In genomic region chr5:137574470-137574901, GRCm38 (mm10) we compare ENCODE assay signal across 8 mouse cellular contexts. TPM values are rescaled to one million over a fixed set of nuclear protein-coding genes. Genes with fewer than 3 reads are reported as not detected.
DNase-seq lines count a peak whose midpoint lies in the region; ATAC-seq and TF ChIP-seq lines count a peak whose summit lies in the region.

No protein-coding gene starts in this region.

- no peak; the same call in 1 of the 2 replicates for TF ChIP-seq CTCF in kidney, adult 2 months (conservative IDR thresholded peaks at IDR 0.05; ENCODE audit: insufficient read depth, insufficient read length, low read depth, low read length)
- peak; percentile 11 for TF ChIP-seq CTCF in heart, postnatal 0 days (IDR thresholded peaks at IDR 0.05; ENCODE audit: low read depth)

- peak; percentile 40 for DNase-seq in kidney, adult 2 months
- DNase-seq in kidney, adult 9 months = no peak
- no peak for DNase-seq in heart, postnatal 0 days (ENCODE audit: low spot score)
- DNase-seq in layer of hippocampus, adult 8-10 months (ENCODE audit: low spot score in 2 of 2) = peak; percentile 41 to 55
- DNase-seq in lung, adult 18-20 months = peak; percentile 39 to 47
- peak; percentile 63 for DNase-seq in ovary, postnatal 36 days (ENCODE audit: low spot score)
- no peak for DNase-seq in thymus, postnatal 10 days (ENCODE audit: low spot score in 2 of 2)

- no peak for ATAC-seq in embryonic facial prominence, embryonic 12.5 days (ENCODE audit: insufficient number of reproducible peaks, insufficient read depth, low FRiP score, low TSS enrichment)
- peak; percentile 36; the same call in 1 of the 2 replicates for ATAC-seq in heart, postnatal 0 days (ENCODE audit: insufficient read depth, low read depth)

- H3K27me3 ChIP-seq in kidney, adult 2 months (replicated peaks; ENCODE audit: control insufficient read depth, insufficient read depth, low read length) = no peaks in the 10 kb centered on the region
- peaks cover 11% of the 10 kb centered on the region; the same call in 1 of the 2 replicates for H3K27me3 ChIP-seq in embryonic facial prominence, embryonic 12.5 days
- 0 out of 2 replicates have a peak, but pooled peaks cover 3% of the 10 kb centered on the region for H3K27me3 ChIP-seq in heart, postnatal 0 days (ENCODE audit: control insufficient read depth, insufficient read depth, low read length)

- WGBS in kidney, adult 2 months = 11% methylated on average over 27 of the region's 27 CpGs
- WGBS in embryonic facial prominence, embryonic 12.5 days = 6% methylated on average over 27 of the region's 27 CpGs
- 5% methylated on average over 27 of the region's 27 CpGs for WGBS in heart, postnatal 0 days

- TF ChIP-seq POLR2A in kidney, adult 2 months (IDR thresholded peaks at IDR 0.05; ENCODE audit: low read depth, low read length) = no peak

- TF ChIP-seq EP300 in heart, postnatal 0 days (IDR thresholded peaks at IDR 0.05; ENCODE audit: low read depth) = no peak

- H3K36me3 ChIP-seq in kidney, adult 2 months (ENCODE audit: control insufficient read depth, insufficient read depth, low read length) = no peaks in the 10 kb centered on the region
- H3K36me3 ChIP-seq in embryonic facial prominence, embryonic 12.5 days = no peaks in the 10 kb centered on the region
- no peaks in the 10 kb centered on the region for H3K36me3 ChIP-seq in heart, postnatal 0 days (replicated peaks; ENCODE audit: control insufficient read depth, insufficient read depth, low read length)

- H3K4me1 ChIP-seq in kidney, adult 2 months (ENCODE audit: control insufficient read depth, insufficient read depth, low read length) = no peaks in the 10 kb centered on the region
- H3K4me1 ChIP-seq in embryonic facial prominence, embryonic 12.5 days = no peaks in the 10 kb centered on the region
- 0 out of 2 replicates have a peak, but pooled peaks cover 3% of the 10 kb centered on the region for H3K4me1 ChIP-seq in heart, postnatal 0 days (ENCODE audit: control insufficient read depth, insufficient read depth)

- H3K4me2 ChIP-seq in embryonic facial prominence, embryonic 12.5 days (replicated peaks) = peak overlapping the region; percentile 46
- peak overlapping the region; percentile 50 for H3K4me2 ChIP-seq in heart, postnatal 0 days (ENCODE audit: low read depth, low read length)

- H3K9ac ChIP-seq in embryonic facial prominence, embryonic 12.5 days = 0 out of 2 replicates have a peak overlapping the region, but pooled peaks have one; percentile 20
- H3K9ac ChIP-seq in heart, postnatal 0 days (replicated peaks; ENCODE audit: low read depth, low read length) = no peak overlapping the region

- H3K9me3 ChIP-seq in embryonic facial prominence, embryonic 12.5 days = no peaks in the 10 kb centered on the region
- H3K9me3 ChIP-seq in heart, postnatal 0 days (replicated peaks; ENCODE audit: control insufficient read depth, low read length) = no peaks in the 10 kb centered on the region

- peak overlapping the region; percentile 1; the same call in 1 of the 2 replicates for H3K4me3 ChIP-seq in kidney, adult 2 months (ENCODE audit: insufficient read depth, low read depth, low read length)
- H3K4me3 ChIP-seq in embryonic facial prominence, embryonic 12.5 days = 0 out of 2 replicates have a peak overlapping the region, but pooled peaks have one; percentile 16
- 0 out of 2 replicates have a peak overlapping the region, but pooled peaks have one; percentile 4 for H3K4me3 ChIP-seq in heart, postnatal 0 days (ENCODE audit: low read depth, low read length)

- H3K27ac ChIP-seq in kidney, adult 2 months (ENCODE audit: insufficient read depth, low read depth, low read length) = no peak overlapping the region
- H3K27ac ChIP-seq in embryonic facial prominence, embryonic 12.5 days = no peak overlapping the region
- no peak overlapping the region for H3K27ac ChIP-seq in heart, postnatal 0 days (ENCODE audit: low read depth)

RNA-seq across cellular contexts. Expression of gene Tfr2, which starts 4.8 kb away (rescaled TPM):
- polyA plus RNA-seq in kidney, adult 2 months (2012; rRNA removed) = 1.2 and 1.7 TPM in 2 replicates
- polyA plus RNA-seq in embryonic facial prominence, embryonic 12.5 days (2016; fragmentation: Nextera tagmentation; extraction: Ambion mirVana) = 0.95 and 1.3 TPM in 2 replicates
- total RNA-seq in heart, postnatal 0 days (2014; rRNA removed; ENCODE audit: low replicate concordance) = 0.50 TPM in 1 of 2 replicates, not detected in the other
- 0.07 and 0.12 TPM in 2 replicates for polyA plus RNA-seq in heart, postnatal 0 days (2015; fragmentation: Nextera tagmentation; extraction: Ambion mirVana)
- total RNA-seq in layer of hippocampus, adult 8-10 months (2022) = 10 to 100 TPM; 12.5 to 21.7 (median 15.9) TPM

RNA-seq across cellular contexts. Expression of gene Actl6b, which starts 21.2 kb away (rescaled TPM):
- 0.12 and 0.16 TPM in 2 replicates for polyA plus RNA-seq in kidney, adult 2 months (2012; rRNA removed)
- polyA plus RNA-seq in embryonic facial prominence, embryonic 12.5 days (2016; fragmentation: Nextera tagmentation; extraction: Ambion mirVana) = 6.1 and 9.3 TPM in 2 replicates
- not detected in 2 replicates for total RNA-seq in heart, postnatal 0 days (2014; rRNA removed; ENCODE audit: low replicate concordance)
- polyA plus RNA-seq in heart, postnatal 0 days (2015; fragmentation: Nextera tagmentation; extraction: Ambion mirVana) = not detected in 2 replicates
- 100 to 1,000 TPM; 116 to 137 (median 125) TPM for total RNA-seq in layer of hippocampus, adult 8-10 months (2022)

RNA-seq across cellular contexts. Expression of gene Mospd3, which starts 26.4 kb away (rescaled TPM):
- polyA plus RNA-seq in kidney, adult 2 months (2012; rRNA removed) = 84.2 and 86.6 TPM in 2 replicates
- 28.4 and 28.7 TPM in 2 replicates for polyA plus RNA-seq in embryonic facial prominence, embryonic 12.5 days (2016; fragmentation: Nextera tagmentation; extraction: Ambion mirVana)
- 9.3 TPM in 1 of 2 replicates, not detected in the other for total RNA-seq in heart, postnatal 0 days (2014; rRNA removed; ENCODE audit: low replicate concordance)
- polyA plus RNA-seq in heart, postnatal 0 days (2015; fragmentation: Nextera tagmentation; extraction: Ambion mirVana) = 18.3 and 19.7 TPM in 2 replicates
- total RNA-seq in layer of hippocampus, adult 8-10 months (2022) = 10 to 100 TPM; 19.2 to 28.5 (median 26.2) TPM

RNA-seq across cellular contexts. Expression of gene Pcolce, which starts 39.1 kb away (rescaled TPM):
- 160 and 179 TPM in 2 replicates for polyA plus RNA-seq in kidney, adult 2 months (2012; rRNA removed)
- 124 and 128 TPM in 2 replicates for polyA plus RNA-seq in embryonic facial prominence, embryonic 12.5 days (2016; fragmentation: Nextera tagmentation; extraction: Ambion mirVana)
- total RNA-seq in heart, postnatal 0 days (2014; rRNA removed; ENCODE audit: low replicate concordance) = 172 and 201 TPM in 2 replicates
- 116 and 122 TPM in 2 replicates for polyA plus RNA-seq in heart, postnatal 0 days (2015; fragmentation: Nextera tagmentation; extraction: Ambion mirVana)
- total RNA-seq in layer of hippocampus, adult 8-10 months (2022) = 1 to 10 TPM; 7.2 to 9.6 (median 8.9) TPM

RNA-seq across cellular contexts. Expression of gene Gnb2, which starts 41.2 kb away (rescaled TPM):
- 645 and 701 TPM in 2 replicates for polyA plus RNA-seq in kidney, adult 2 months (2012; rRNA removed)
- 382 and 409 TPM in 2 replicates for polyA plus RNA-seq in embryonic facial prominence, embryonic 12.5 days (2016; fragmentation: Nextera tagmentation; extraction: Ambion mirVana)
- total RNA-seq in heart, postnatal 0 days (2014; rRNA removed; ENCODE audit: low replicate concordance) = 599 and 872 TPM in 2 replicates
- polyA plus RNA-seq in heart, postnatal 0 days (2015; fragmentation: Nextera tagmentation; extraction: Ambion mirVana) = 301 TPM in 2 replicates
- 100 to 1,000 TPM; 572 to 587 (median 576) TPM for total RNA-seq in layer of hippocampus, adult 8-10 months (2022)

Comparison
In these comparisons a context has a peak if more than half of its experiments do, and no peak if none do; other contexts are left out.
1. DNase-seq: peak in kidney, adult 2 months (single experiment), layer of hippocampus, adult 8-10 months (2 of 2), lung, adult 18-20 months (2 of 2) and ovary, postnatal 36 days (single experiment); none in kidney, adult 9 months (single experiment), heart, postnatal 0 days (single experiment) and thymus, postnatal 10 days (0 of 2).
2. Peak in every context shown above with its lines, with median percentiles within 50 percentile points of each other: H3K4me3 ChIP-seq.